Mouse (Mus musculus): Measurements from ENCODE around the gene Fbxl15.
A peak's percentile ranks its signal among the peaks of the same experiment; 100 is the strongest.

The Fbxl15 gene

GRCm38 (mm10) chr19:46308706-46309435, 19.1 kb upstream of the Fbxl15 start:
- DNase-seq (ENCODE audit: low spot score), result peak; percentile 95

- DNase-seq (ENCODE audit: low spot score), result peak; percentile 44
These were observed 18.2 kb upstream of the Fbxl15 start for GRCm38 (mm10) chr19:46309651-46310305.

DNA sequence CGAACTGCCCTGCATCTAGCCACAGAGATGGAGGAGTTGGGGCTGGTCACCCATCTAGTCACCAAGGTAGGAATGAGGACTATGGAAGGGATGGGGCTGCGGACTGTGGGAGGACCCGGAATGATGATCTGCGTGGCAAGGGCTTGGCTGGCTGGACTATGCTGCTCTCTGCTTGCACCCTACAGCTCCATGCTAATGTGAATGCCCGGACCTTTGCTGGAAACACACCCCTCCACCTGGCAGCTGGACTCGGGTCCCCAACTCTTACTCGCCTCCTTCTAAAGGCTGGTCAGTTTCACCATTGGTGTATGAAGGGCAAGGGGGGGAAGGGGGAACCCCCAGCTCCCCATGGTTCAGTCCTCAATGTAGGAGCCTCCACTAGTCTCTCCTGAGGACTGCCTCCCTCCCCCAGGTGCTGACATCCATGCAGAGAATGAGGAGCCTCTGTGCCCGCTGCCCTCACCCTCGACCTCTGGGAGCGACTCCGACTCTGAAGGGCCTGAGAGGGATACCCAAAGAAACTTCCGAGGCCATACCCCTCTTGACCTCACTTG, 17.6 kb upstream of the Fbxl15 start:
- peak; percentile 37 for DNase-seq (ENCODE audit: low spot score)

- DNase-seq (ENCODE audit: low spot score), result peak; percentile 37
These were observed 16.6 kb upstream of the Fbxl15 start for GRCm38 (mm10) chr19:46311341-46311740.

- peak; percentile 42 for DNase-seq (ENCODE audit: low spot score)
These were observed 15.4 kb upstream of the Fbxl15 start for GRCm38 (mm10) chr19:46312566-46312965.

DNA sequence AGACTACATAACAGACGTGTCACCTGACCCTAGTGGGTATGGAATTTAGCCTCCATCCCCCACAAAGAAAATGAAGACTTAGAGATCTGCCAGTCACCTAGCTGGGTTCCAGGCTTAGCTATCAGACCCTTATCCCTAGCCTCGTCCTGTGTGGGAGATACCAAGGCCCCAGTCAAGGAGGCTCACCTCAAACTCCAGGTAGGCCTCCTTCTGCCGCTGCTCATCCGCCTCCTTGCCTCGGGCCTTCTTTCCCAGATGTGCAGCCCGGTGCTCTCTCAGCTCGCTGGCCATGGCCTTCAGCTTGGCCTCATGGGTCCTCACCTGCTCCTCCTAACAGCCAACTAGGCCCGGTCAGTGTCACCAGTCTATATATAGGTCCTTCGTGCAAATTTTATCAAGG, 14.9 kb upstream of the Fbxl15 start:
- DNase-seq (ENCODE audit: low spot score), result peak; percentile 35

DNA sequence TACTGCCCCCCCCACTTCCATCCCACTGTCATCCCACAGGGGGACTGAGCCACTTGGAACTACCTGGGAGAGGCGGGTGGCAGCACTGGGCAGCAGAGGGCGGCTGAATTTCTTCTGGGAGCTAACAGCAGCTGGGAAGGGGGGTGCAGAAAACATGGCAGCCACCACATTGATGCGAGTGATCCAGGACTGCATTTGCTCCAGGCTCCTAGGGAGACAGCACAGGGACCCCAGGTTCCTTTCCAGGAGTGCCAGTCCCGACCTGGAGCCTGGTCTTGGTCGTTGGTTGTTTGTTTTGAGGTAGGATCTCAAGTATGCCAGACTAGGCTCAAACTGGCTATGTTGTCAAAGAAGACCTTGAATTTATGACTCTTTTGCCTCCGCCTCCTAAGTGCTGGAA, 14.4 kb upstream of the Fbxl15 start:
- peak; percentile 41 for DNase-seq (ENCODE audit: low spot score)

DNA sequence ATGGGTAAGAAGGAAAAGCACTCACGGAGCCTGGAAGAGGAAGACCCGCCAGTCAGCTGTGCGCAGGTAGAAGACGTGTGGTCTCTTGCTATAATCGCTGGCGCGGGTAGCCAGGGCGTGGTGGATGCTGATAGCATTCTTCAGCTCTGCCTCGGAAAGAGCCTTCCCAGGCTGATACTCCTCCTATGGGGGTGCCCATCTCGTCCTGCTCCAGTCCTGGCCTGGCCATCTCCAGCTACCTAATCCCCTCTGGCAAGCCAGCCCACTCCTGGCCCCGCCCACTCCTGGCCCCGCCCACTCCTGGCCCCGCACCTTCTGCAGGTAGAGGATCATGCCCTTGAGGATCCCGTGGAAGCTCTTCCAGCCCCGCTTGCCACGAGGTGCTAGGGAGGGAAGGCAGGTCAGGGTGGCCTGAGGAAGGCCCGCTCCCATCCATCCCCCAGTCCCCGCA, 13.8 kb upstream of the Fbxl15 start:
- DNase-seq (ENCODE audit: low spot score), result peak; percentile 72

DNA sequence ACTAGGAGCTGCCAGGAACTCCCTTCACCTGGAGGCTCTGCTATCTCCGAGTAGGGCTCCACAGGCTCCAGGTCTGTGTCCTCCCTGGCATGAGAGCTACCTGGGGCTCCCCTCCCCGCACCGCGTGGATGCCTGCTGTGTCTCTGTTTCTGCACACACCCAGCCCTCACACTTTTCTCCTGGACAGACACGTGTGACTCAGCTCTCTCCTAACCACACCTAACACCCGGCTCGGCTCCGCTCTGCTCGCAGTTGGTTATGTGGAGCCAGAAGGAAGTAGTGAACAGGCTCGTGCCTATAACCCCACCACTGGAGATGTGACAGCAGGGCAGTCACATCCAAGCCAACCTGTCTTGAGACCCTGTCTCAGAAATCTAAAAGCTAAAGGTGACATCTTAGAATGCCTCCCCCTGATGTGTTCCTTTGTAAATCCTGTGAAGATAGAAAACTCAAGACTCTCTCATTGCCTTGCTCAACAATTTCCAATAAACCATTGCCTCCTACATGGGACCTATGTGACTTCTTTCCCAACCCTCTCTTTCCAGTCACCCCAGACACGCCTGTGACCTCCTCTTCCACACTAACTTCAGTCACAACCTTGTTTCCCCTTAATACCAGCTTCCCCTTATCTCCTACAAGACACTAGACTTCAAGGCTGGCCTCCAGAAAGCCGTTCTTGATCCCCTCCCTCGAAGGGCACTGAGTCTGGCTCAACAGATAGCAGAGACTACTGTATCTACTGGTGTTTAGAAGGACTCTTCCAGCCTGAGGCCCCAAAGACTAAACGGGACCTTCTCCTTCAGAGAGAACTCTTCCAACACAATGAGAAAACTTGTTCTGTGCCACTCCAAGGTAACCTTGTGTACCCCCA, 12.9 kb upstream of the Fbxl15 start:
- peak; percentile 36 for DNase-seq (ENCODE audit: low spot score)

DNA sequence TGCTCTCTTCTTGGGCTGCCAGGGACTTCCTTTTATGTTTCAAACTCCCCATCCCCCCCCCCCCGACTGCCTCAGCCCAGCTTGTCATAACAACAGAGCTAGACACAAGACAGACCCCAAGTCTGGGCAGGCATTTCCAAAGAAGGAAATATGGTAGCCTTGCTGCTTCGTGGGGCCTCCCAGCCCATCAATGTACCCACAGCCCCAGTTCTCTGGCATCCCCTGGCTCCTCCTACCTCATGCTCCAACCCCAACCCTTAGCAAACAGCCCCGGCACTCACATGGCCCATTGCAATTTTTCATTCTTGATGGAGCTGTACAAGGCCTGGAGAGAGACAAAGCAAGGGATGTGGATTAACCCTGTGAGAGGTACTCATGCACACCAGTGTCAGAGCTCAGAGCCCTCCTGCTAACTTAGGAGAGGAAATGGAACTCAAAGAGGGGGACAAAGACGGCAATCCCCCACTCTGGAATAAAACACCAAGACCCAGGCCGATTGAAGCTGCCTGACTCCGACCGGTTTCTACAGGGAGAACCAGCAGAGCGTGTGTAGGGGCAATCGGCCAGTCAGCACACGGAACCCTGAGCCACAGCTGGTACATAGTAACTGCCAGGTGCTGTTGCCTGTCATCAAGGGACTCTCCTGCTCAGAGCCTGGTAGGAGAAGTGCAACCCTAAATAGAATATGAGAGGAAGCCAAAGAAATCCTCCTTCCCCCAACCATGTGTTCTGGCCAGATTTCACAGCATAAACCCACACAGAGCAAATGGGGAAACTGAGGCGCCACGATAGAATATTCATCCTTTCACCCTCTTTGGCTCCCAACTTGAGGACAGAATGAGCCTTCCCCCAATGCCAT, 12.0 kb upstream of the Fbxl15 start:
- DNase-seq (ENCODE audit: low spot score), result peak; percentile 33

DNA sequence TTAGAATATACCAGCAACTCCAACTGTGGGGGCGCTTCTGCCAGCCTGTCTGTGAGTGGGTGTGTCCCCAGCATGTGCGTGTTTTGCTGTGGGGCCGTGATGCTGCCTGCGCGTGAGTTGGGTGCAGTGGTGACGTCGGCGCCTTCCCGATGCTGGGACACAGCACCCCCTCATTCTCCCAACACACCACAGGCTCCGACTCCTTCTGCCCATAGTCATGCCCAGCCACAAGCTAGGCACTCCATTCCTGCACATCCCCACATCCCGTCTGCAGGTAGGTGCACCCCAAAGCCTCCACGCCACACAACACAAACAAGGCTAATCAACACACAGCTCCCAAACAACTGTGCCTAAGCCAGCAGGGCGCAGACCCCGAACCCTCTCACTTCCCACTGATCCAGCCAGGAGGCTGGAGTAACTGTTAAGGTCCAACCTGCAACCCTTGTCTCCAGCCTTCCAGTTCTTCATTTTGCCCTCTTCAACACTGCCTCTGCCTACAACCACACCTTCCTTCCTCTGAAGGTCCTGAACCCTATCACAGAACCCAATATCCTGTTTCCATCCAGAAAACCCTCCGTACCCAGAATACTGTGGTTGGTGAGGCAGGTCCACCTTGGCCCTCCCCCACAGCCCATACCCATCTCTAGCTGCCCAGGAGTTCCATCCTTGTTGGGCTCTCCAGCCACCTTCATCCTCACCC, 11.0 kb upstream of the Fbxl15 start:
- peak; percentile 41 for DNase-seq (ENCODE audit: low spot score)

- DNase-seq (ENCODE audit: low spot score), result peak; percentile 41
These were observed 10.5 kb upstream of the Fbxl15 start for GRCm38 (mm10) chr19:46317546-46317885.

GRCm38 (mm10) chr19:46318031-46318471, 9.9 kb upstream of the Fbxl15 start:
- peak; percentile 62 for DNase-seq (ENCODE audit: low spot score)

DNA sequence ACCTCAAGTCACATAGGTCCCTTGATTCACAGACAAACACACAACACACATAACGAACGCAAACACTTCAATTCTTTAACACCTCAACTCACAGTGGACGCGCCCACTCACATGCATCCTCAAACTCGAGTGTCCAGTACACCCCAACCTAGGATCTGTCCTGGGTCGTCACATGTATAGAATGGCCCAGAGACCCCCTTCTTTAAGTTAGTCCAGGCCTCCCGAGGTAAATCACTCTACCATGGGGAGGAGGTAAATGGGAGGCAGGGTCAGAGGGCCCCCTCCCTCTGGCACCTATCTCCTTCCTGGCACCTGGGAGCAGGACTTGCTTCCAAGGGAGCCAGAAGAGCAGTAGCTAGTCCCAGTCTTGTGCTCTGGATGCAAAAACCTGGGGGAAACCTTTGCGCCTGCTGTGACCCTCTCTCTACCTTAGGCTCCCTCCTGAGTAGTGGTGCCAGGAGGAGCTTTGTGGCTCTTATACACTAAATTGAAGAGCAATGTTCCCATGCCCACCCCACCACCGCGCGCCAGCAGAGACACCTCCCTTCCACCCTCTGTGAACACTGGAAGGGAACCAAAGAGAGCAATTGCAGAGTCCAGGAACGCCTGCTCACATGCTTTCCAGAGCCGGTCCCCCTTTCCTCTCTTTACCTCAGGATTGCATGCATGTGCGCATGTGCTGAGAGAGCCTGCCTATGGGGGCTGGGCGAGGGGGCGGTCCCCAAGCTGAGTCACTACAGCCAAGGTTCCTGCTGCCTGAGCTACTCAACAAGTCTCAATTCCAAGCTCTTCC, 9.2 kb upstream of the Fbxl15 start:
- peak; percentile 78 for DNase-seq (ENCODE audit: low spot score)

- DNase-seq (ENCODE audit: low spot score), result peak; percentile 34
These were observed 7.8 kb upstream of the Fbxl15 start for GRCm38 (mm10) chr19:46320076-46320785.

DNA sequence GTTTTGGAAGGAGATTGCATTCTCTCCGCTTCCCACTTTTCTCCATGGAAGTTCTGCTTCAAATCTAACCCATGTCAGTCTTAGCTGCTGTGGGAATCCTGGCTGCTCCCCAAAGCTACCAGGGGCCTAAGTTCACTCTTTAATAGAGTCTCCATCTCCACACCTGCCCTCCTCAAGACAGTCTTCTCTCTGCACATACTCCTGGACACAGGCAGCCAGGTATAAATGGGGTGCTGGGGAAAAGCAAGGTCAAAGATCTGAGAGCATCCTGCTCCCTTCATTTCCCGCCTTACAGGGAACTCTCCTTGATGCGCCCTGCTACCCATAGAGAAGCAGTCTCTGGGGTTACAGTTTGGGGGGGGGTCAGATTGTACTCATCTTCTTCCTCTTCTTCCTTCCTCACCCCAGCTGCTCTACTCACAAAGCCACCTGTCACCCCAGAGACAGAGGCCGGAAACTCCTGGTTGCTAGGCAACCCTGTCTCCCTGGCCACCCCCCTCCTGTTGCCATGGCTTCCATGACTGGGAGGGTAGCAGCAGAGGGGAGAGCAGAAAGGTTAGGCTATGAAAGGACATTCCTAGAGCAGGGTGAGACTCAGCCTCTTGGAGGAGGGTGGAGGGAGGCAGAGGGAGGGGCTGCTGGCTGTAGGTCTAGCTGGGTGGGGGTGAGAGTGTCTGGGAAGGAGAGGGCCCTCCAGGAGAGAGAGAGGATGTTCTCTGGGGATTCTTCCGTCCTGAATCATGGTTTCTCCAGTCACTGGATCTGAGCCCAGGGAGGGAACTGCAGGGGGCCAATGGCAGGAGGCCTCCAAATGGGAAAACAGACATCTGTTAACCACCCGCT, 6.7 kb upstream of the Fbxl15 start:
- DNase-seq (ENCODE audit: low spot score), result peak; percentile 26

- no peak for DNase-seq (ENCODE audit: low spot score)
These were observed 5.6 kb upstream of the Fbxl15 start for GRCm38 (mm10) chr19:46322144-46322995.

All from testis, postnatal 10 days (tissue).